Mouse (Mus musculus): ENCODE data around the gene Shc1. TPM values are rescaled to one million over a fixed set of nuclear protein-coding genes. Genes with fewer than 3 reads are reported as not detected.

Shc1 gene
- polyA plus RNA-seq, 1 experiment from 2014 or later: 87.3 TPM

DNA sequence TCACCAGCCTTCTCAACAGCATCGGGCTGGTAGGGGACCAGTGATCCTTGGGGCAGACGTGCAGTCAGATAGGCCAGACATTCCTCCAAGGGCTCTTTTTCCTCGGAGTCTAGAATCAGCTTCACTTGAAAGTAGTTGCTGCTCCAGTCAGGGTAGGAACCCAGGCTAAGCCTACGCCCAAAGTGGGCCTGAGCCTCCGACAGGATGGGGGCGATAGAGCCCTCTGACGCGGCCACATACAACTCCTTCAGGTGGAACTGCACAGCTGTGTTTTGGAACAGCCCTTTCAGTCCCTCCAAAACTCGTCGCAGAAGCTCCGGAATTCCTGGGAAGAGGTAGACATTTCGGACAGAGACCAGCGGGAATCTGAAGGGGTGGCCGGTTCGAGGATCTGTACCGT, 9.8 kb upstream of the Shc1 start:
- H3K36me3 ChIP-seq: peaks cover 14% of the 10 kb centered on the region; the same call in 1 of the 2 replicates
- H3K4me3 ChIP-seq (replicated peaks): no peak overlapping the region
- ATAC-seq: no peak
- no peak overlapping the region for H3K27ac ChIP-seq
- WGBS: 62% methylated on average over 16 of the region's 16 CpGs
- H3K4me2 ChIP-seq (replicated peaks): no peak overlapping the region
- no peaks in the 10 kb centered on the region for H3K27me3 ChIP-seq (replicated peaks)
- H3K4me1 ChIP-seq (replicated peaks): 0 out of 2 replicates have a peak, but pooled peaks cover 6% of the 10 kb centered on the region
- no peaks in the 10 kb centered on the region for H3K9me3 ChIP-seq
- H3K9ac ChIP-seq: no peak overlapping the region

DNA sequence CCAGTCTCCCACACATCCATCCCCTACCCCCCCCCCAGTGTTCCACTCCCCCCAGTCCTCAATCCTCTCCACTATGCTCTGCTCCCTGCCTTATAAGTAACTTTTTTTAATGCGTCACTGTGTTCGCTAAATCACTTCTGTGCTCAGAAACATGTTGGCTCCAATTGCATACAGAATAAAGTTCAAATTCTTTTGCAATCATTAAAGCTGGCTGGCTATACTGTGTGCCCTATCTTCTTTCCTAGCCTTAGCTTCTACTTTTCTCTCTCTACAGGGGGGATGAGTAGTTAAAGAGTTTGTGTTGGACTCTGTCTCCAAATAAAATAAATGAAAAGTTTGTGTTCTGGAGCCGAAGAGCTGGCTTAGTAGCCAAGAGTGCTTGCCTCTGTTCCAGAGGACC, 8.5 kb upstream of the Shc1 start:
- H3K9me3 ChIP-seq: no peaks in the 10 kb centered on the region
- ATAC-seq: no peak
- no peak overlapping the region for H3K9ac ChIP-seq
- no peaks in the 10 kb centered on the region for H3K27me3 ChIP-seq (replicated peaks)
- H3K4me2 ChIP-seq (replicated peaks): no peak overlapping the region
- peaks cover 18% of the 10 kb centered on the region for H3K36me3 ChIP-seq
- no peak overlapping the region for H3K27ac ChIP-seq
- H3K4me1 ChIP-seq (replicated peaks): 0 out of 2 replicates have a peak, but pooled peaks cover 6% of the 10 kb centered on the region
- 92% methylated on average over 3 of the region's 3 CpGs for WGBS
- H3K4me3 ChIP-seq (replicated peaks): no peak overlapping the region

DNA sequence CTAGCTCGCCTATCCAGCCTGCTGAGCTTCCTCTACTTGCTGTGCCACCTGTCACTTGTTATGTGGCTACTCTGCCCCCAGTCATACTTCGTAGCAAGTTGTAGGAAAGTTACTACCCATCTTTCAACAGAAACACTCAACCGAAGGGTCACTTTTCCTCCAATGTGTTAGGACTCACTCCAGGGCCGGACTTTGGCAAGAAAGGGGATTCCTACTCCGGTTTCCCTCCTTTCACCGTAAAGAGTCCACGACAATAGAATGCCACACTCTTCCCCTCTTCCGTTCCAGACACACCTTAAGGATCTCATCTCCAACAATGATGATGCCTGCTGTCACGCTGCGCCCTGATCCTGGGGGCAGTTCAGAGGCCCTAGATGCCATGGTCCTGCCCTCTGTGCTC, 7.4 kb upstream of the Shc1 start:
- no peaks in the 10 kb centered on the region for H3K9me3 ChIP-seq
- peaks cover 25% of the 10 kb centered on the region for H3K36me3 ChIP-seq
- H3K4me1 ChIP-seq (replicated peaks): 0 out of 2 replicates have a peak, but pooled peaks cover 6% of the 10 kb centered on the region
- peak overlapping the region; percentile 33 for H3K9ac ChIP-seq
- no peaks in the 10 kb centered on the region for H3K27me3 ChIP-seq (replicated peaks)
- H3K27ac ChIP-seq: 0 out of 2 replicates have a peak overlapping the region, but pooled peaks have one; percentile 6
- H3K4me3 ChIP-seq (replicated peaks): peak overlapping the region; percentile 45
- 71% methylated on average over 10 of the region's 10 CpGs for WGBS
- ATAC-seq: no peak
- H3K4me2 ChIP-seq (replicated peaks): peak overlapping the region; percentile 63

DNA sequence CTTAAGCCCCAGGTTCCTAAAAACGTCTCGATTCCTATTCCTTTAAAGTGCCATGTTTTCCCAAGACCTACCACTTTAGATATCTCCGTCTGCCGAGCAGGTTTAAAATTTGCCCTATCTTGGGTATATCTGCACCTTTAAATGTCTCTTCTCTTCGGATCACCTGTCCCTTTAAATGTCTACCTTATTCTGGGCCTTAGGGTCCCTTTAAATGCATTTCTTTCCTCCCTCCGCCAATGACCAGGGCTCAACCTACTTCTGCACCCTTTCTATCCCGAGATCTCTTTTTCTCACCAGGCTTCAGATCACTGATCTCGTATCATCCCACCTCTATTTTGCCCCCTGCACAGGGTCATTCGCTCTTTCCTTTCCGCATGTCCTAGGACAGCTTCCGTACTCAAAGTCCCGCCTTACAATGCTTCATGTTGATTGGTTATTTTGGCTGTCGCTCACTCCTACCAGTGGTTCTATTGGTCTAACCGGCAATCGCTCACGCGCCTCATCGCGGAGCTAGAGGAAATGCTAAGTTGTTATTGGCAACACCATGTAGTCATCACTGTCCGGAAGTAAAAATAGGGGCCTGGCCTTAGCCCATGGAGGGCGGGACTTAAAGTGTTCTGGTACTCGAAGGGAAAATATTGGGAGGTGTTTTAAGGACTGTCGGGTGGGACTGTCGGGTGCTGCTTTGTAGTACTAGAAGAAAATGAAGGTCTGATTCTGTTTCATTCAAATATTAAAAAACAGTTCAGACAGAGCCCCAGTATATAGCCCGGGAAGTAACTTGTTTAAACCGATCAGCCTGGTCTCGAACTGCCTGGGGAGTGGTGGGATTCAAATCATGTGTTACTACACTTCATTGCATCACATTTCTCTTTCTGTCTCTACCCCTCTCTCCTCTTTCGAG, 6.5 kb upstream of the Shc1 start, which contains the start of gene Flad1:
TSS of gene Flad1 (minus strand) at position 381 of the 904 bp plus-strand sequence.
- H3K4me1 ChIP-seq (replicated peaks): 0 out of 2 replicates have a peak, but pooled peaks cover 6% of the 10 kb centered on the region
- H3K27ac ChIP-seq: peak within 1 kb of the TSS; percentile 6; the same call in 1 of the 2 replicates
- H3K9ac ChIP-seq: peak within 1 kb of the TSS; percentile 33
- H3K27me3 ChIP-seq (replicated peaks): no peaks in the 10 kb centered on the region
- no peaks in the 10 kb centered on the region for H3K9me3 ChIP-seq
- 5% methylated on average over 28 of the region's 28 CpGs for WGBS
- ATAC-seq: peak; percentile 99
- H3K4me2 ChIP-seq (replicated peaks): peak within 1 kb of the TSS; percentile 63
- peak within 1 kb of the TSS; percentile 45 for H3K4me3 ChIP-seq (replicated peaks)
- peaks cover 30% of the 10 kb centered on the region for H3K36me3 ChIP-seq

DNA sequence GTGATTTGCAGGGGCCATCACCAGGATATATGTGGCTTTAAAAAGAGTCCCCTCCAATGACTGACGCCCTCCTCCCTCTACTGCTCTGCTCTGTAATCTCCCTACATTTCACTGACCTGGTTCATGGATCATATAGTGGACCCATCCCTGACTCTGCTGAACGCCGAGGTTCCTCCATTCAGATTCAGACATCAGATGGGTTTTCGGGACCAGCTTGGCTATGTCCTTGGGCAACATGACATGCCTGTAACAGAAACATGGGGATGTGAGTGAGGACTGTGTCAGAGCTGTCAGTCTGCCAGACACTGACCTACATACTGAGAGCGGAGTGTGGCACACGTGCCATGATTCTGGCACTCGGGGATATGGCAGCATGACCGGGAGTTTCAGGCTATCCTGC, 2.1 kb upstream of the Shc1 start:
- ATAC-seq: no peak
- Histone ChIP-seq H3K9me3 (no peaks in the 10 kb centered on the region), H3K27ac (no peak overlapping the region), H3K4me3 (replicated peaks) (no peak overlapping the region), H3K27me3 (replicated peaks) (no peaks in the 10 kb centered on the region), H3K4me1 (replicated peaks) (peaks cover 16% of the 10 kb centered on the region), H3K9ac (no peak overlapping the region), H3K36me3 (peaks cover 23% of the 10 kb centered on the region), H3K4me2 (replicated peaks) (no peak overlapping the region)
- WGBS: 95% methylated on average over 8 of the region's 8 CpGs

DNA sequence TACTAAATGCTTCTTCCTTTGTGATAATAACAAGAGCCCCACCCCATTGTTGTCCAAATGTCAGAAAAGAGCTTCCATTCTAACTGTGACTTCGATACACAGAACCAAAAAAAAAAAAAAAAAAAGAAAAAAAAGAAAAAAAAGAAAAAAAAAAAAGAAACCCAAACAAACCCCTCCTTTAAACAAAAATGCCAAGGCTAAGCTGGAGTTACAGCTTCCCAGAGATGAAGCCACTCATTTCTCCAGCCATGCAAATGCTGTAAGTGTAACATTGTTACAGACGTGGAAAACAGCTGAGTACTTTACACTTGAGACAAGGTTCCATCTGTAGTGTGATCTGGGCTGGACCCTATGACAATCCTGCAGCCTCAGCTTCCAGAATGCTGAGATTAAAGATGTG, 1.1 kb upstream of the Shc1 start:
- Histone ChIP-seq H3K4me2 (replicated peaks) (peak overlapping the region; percentile 68), H3K27me3 (replicated peaks) (no peaks in the 10 kb centered on the region), H3K4me1 (replicated peaks) (peaks cover 22% of the 10 kb centered on the region), H3K4me3 (replicated peaks) (peak overlapping the region; percentile 51), H3K27ac (peak overlapping the region; percentile 97; the same call in 1 of the 2 replicates), H3K36me3 (peaks cover 23% of the 10 kb centered on the region), H3K9me3 (no peaks in the 10 kb centered on the region), H3K9ac (peak overlapping the region; percentile 62)
- no peak for ATAC-seq
- 17% methylated on average over 2 of the region's 2 CpGs for WGBS

DNA sequence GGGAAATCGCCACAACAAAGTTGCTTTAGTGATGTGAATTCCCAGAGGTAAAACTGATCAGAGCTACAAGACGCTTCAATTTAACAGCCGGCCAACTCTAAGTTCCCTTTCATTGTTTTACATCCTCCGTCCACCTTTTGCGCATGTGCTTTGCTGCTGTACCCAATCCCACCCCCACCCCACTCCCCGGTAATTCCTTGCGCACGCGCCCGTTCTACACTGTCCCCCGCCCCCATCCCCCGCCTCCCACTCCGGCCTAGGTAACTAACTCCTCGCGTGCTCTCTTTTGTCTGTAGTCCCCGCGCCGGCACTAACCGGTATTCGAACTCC, 438 bp upstream of the Shc1 start:
- Histone ChIP-seq H3K27me3 (replicated peaks) (no peaks in the 10 kb centered on the region), H3K27ac (peak overlapping the region; percentile 97), H3K9ac (peak overlapping the region; percentile 62), H3K36me3 (peaks cover 23% of the 10 kb centered on the region), H3K4me2 (replicated peaks) (peak overlapping the region; percentile 68), H3K9me3 (no peaks in the 10 kb centered on the region), H3K4me1 (replicated peaks) (peaks cover 27% of the 10 kb centered on the region), H3K4me3 (replicated peaks) (peak overlapping the region; percentile 51)
- ATAC-seq: peak; percentile 46
- 0% methylated on average over 20 of the region's 20 CpGs for WGBS

DNA sequence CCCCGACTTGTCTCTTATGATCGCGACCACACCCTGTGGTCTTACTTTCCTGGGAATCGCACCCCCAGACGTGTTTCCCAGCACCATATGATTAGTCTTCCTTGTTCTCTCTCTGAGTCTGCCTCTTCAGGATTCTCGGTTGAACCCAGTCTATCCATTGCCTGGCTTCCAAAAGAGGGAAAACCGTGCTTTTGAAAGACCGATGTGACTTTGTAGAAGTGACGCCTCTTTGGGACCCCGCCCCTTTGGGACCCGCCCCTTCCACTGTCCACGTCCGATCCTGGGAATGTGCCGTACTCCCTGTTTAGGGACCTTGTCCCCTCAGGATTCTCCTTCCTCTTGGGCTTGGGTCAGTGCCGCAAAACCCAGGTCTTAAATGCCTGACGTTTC, 613 bp downstream of the Shc1 start:
- H3K4me1 ChIP-seq (replicated peaks): peaks cover 37% of the 10 kb centered on the region
- under 1% methylated on average over 16 of the region's 16 CpGs for WGBS

DNA sequence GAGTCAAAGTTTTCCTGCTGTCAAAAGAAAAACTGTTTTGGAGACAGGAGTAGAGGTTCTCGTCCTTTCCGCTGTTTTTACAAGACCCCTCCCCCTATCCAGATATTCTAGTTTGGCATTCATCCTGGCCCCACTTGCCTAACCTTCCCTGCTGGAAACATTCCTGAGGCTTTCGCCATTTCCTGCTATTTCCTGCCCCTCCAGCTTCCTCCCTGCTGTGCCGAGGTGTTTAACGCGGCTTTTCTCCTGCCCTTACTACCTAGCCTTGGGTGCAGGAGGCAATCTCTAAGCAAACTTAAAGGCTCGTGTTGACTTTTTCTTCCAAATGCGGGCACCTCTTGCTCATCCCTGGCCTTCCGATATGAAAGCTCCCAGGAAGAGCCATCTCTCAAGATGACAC, 1.3 kb downstream of the Shc1 start:
- no peak for ATAC-seq
- Histone ChIP-seq H3K27ac (peak overlapping the region; percentile 97), H3K36me3 (peaks cover 19% of the 10 kb centered on the region), H3K4me3 (replicated peaks) (peak overlapping the region; percentile 51), H3K4me2 (replicated peaks) (peak overlapping the region; percentile 84), H3K27me3 (replicated peaks) (no peaks in the 10 kb centered on the region), H3K9ac (peak overlapping the region; percentile 60), H3K4me1 (replicated peaks) (peaks cover 45% of the 10 kb centered on the region), H3K9me3 (no peaks in the 10 kb centered on the region)
- WGBS: 1% methylated on average over 9 of the region's 9 CpGs

More for the DNA sequence above, 613 bp downstream of the Shc1 start:
- H3K9ac ChIP-seq: peak overlapping the region; percentile 60
- peak overlapping the region; percentile 97 for H3K27ac ChIP-seq
- peaks cover 22% of the 10 kb centered on the region for H3K36me3 ChIP-seq
- H3K4me2 ChIP-seq (replicated peaks): peak overlapping the region; percentile 84
- no peaks in the 10 kb centered on the region for H3K27me3 ChIP-seq (replicated peaks)
- H3K4me3 ChIP-seq (replicated peaks): peak overlapping the region; percentile 51
- ATAC-seq: peak; percentile 48
- no peaks in the 10 kb centered on the region for H3K9me3 ChIP-seq

DNA sequence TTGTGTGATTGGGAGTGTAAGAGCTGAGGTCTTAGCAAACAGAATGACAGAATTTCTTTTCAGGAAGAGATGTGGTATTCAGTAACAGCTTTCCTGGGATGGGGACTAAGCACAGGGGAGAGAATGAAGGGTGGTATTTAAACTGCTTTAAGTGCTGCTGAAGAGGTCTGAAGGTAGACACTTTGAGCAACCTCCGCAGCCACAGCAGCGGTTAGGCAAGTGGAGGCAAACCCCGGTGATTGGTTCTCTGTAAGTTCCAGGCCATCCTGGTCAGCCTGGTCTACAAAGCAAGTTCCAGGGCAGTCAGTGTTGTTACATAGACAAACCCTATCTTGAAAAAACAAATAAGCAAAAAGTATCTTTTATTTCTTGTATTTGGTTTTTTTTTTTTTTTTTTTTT, 1.7 kb downstream of the Shc1 start:
- H3K36me3 ChIP-seq: peaks cover 16% of the 10 kb centered on the region
- 19% methylated on average over 3 of the region's 3 CpGs for WGBS

DNA sequence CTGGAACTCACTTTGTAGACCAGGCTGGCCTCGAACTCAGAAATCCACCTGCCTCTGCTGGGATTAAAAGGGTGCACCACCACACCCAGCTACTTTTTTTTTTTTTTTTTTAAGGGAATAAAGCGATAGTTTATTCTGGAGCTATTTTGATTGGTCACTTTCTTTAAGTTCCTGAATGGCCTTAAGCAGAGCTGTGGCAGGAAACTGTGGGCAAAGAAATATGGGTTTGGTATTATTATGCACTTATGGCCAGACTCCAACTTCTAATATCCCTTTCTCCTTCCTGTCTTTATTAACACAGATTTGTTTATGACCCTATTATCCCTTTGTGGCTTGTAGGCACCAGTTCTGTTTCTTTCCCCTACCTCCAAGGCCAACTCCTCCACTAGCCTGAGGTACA, 2.2 kb downstream of the Shc1 start:
- Histone ChIP-seq H3K9ac (no peak overlapping the region), H3K9me3 (no peaks in the 10 kb centered on the region), H3K27ac (peak overlapping the region; percentile 91), H3K36me3 (peaks cover 16% of the 10 kb centered on the region), H3K4me3 (replicated peaks) (peak overlapping the region; percentile 48), H3K4me1 (replicated peaks) (peaks cover 52% of the 10 kb centered on the region), H3K27me3 (replicated peaks) (no peaks in the 10 kb centered on the region), H3K4me2 (replicated peaks) (peak overlapping the region; percentile 84)
- 48% methylated on average over 2 of the region's 2 CpGs for WGBS
- no peak for ATAC-seq

More for the DNA sequence above, 1.7 kb downstream of the Shc1 start:
- Histone ChIP-seq H3K4me3 (replicated peaks) (peak overlapping the region; percentile 51), H3K9ac (peak overlapping the region; percentile 60), H3K27me3 (replicated peaks) (no peaks in the 10 kb centered on the region), H3K27ac (peak overlapping the region; percentile 97), H3K4me2 (replicated peaks) (peak overlapping the region; percentile 84), H3K9me3 (no peaks in the 10 kb centered on the region), H3K4me1 (replicated peaks) (peaks cover 48% of the 10 kb centered on the region)
- ATAC-seq: no peak

DNA sequence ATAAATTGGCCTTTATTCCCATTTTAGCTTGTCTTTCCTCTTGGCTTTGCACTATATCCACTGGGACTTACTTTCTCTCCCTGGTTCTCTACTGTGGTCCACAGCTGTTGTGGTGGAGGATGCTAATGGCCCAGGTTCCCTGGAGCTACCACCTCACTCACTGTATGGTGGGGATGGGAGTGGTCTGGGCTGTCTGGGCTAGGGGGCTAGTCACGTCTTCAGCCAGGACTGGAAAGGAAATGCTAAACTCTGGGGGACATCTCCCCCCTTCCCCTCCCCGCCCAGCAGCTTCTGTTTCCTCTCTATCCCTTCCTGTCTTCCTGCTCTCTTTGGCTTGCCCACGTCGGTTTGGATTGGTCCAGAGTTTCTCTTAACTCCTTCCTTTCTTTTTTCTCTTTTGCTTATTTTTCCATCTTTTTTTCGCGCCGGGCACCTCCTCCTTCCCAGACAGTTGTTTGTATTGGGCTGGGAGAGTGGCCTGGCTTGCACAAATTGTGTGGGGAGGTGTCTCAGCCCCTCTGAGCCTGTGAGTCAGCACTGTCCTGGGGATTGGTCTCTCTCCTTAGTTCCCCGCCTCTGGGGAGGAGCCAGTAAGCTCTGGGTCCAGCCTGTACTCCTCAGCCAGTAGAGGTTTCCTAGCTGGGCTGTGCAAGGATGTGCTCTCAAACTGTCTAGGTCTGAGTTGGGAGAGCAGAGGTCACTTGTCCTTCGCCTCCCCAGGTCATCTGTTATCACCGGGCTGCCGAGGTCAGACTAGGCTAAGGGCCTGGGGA, 2.9 kb downstream of the Shc1 start:
- Histone ChIP-seq H3K36me3 (peaks cover 9% of the 10 kb centered on the region; the same call in 1 of the 2 replicates), H3K4me1 (replicated peaks) (peaks cover 52% of the 10 kb centered on the region), H3K9ac (peak overlapping the region; percentile 74), H3K27ac (peak overlapping the region; percentile 91), H3K27me3 (replicated peaks) (no peaks in the 10 kb centered on the region), H3K9me3 (no peaks in the 10 kb centered on the region), H3K4me3 (replicated peaks) (peak overlapping the region; percentile 48), H3K4me2 (replicated peaks) (peak overlapping the region; percentile 84)
- WGBS: 3% methylated on average over 11 of the region's 11 CpGs
- peak; percentile 64 for ATAC-seq

All from intestine, embryonic 15.5 days (tissue).